Mouse (Mus musculus): ENCODE data around the gene Adamts7. TPM values are rescaled to one million over a fixed set of nuclear protein-coding genes. Genes with fewer than 3 reads are reported as not detected.

Adamts7 gene
- polyA plus RNA-seq, 1 experiment = 6.4 TPM

DNA sequence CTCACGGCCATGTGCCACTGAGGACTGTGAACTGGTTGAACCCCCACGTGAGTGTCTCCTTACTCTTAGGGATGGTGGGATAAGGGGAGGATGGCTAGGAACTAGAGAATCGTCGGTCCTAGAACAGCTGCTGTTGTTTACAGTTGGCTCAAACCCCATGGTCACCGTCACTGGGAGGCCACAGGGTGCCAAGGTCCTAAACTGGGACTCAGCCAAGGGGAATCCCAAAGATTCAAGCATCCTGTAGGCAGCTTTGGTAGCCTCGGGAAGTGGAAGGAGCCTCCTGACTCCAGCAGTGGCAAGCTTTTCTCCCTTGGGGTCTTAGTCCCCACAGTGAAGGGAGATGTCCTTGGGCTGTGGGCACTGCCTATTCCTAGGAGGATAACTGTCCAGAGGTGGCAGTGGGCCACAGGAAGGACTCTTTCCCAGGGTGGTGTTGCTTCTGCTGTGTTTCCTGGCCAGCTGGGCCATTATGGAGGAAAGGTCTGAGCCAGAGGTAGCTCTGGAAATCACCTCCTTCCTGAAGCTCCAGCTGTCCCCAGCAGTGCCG, 34.3 kb downstream of the Adamts7 start:
- DNase-seq (ENCODE audit: low spot score) = no peak

DNA sequence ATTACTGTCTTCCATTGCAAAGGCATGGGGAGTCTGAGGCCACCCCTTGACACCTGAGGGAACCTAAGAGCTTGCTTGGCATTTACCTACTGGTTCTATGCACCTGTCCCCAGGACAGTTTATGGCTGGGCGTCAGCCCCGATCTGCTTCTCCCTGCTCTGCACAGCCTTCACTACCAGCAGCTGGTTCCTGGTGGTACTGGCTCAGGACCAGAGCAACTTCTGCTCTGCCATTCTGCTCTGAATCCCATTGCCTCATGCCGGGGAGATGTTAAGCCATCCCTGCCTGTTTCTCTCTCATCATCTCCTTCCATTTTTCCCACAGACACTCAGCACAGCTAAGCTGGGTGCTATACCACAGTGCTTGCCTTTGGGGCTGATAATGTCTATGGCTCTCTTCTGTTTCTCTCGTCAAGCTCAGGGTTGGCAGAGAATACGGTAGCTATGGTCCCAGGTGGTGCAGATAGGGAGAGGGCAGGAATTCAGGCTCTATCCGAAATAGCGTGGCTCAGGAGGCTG, 35.1 kb downstream of the Adamts7 start:
- DNase-seq (ENCODE audit: low spot score) = no peak

DNA sequence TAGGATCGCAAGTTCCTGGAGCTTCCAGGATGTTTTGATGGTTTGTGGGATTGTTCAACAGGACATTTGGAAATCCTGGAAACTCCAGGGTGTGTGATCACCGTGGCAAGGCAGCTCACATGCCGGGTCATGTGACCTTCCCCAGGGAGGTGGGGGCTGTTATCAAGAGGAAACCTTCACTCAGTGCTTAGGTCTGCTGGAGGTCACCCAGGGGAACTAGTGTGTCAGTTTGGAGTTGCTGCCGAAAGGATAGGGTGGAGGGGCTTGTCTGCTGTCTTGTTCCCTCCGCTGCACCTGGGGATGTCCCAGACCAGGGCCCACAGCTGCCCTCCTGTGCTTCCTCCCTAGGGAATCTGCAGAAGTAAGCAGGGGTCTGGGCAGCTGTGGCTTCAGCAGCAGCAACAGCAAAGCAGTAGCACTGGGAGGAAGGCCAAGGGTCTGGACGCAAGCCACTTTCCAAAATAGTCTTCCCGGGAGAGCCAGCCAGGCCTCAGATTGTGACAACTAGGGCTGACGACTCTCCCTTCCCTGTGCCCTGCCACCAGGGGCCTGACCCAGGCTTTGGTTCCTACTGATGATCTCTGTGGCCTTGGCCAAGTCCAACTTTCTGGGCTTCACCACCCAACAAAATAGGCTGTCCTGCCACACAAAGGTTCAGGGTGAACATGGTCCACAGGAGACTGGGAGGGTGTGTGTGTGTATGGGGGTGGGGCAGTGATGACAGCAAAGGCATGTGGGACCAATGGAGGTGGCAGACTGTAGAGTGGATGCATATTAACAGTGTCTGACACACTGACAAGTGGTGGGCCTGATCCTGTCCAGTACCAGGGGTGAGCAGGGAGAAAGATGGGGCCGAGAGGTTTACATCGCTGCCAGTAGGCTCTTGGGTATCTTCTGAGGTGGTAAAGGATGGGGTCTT, 35.9 kb downstream of the Adamts7 start:
- no peak for DNase-seq (ENCODE audit: low spot score)

DNA sequence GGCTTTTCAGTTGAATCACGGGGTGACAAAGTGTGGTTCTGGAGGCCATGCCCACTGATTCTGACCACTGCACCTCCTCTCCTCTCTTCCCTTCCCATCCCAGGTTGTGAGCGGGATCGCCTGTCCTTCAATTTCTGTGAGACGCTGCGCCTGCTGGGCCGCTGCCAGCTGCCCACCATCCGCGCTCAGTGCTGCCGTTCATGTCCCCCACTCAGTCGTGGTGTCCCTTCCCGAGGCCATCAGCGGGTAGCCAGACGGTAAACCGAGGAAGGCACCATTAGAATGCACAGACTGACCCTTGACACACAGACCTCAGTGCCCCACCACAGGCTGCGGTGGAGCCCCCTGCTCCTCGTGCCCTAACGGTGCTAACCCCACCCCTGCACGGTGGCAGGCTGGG, 36.7 kb downstream of the Adamts7 start:
- no peak for DNase-seq (ENCODE audit: low spot score)

DNA sequence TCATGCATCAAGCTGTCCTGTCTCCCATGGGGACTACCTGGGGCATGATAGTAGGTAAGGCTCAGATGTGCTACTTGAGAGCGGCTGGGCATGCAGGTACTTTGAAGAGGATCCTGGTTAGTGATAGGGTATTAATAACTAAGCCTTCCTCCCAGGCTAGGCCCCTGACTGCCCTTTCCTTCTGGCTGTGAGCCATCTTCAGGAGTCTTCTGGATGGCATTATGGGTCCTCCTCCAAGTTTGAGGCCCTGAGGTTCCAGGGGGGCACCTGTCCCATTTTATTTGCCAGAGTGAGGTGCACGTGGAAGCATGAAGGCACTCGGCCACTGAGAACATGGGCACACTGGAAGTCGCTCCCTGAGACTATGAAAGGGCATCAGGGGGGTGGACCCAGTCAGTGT, 37.6 kb downstream of the Adamts7 start:
- DNase-seq (ENCODE audit: low spot score) = no peak

DNA sequence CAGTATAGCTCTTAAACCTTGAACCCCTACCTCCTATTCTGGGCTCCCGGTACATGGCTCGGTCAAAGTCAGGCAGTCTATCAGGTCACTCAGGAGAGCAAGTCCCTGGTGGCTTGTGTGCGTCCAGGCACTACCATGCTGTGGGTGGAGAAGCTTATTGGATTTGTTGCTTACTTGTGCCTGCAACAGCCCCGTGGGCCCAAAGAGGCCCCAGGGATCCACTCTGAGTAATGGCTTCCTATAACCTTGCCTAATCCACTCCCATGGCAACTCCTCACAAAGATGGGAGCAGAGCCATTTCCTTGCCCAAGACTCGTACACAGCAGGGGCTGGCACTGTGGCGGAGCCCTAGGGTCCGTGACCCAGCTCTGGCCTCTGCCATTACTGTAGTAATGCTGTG, 38.2 kb downstream of the Adamts7 start:
- no peak for DNase-seq (ENCODE audit: low spot score)

DNA sequence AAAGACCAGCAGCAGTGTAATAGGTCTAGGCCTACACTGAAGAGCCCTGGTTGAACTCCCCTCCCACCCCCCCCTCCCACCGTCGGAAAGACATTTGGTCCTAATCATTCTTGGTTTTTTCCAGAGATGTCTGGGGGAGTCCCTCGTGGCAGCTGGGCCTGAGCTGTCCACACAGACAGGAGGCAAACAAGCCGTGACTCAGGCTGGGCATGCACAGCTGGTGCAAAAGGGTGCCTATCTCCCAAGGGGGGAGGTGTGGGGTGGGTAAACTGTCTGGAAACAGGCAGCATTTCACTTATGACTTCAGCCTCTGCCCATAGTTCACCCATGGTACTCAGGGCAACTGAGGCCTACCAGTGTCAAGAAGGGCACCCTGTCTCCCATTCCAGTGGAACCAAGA, 38.7 kb downstream of the Adamts7 start:
- no peak for DNase-seq (ENCODE audit: low spot score)

DNA sequence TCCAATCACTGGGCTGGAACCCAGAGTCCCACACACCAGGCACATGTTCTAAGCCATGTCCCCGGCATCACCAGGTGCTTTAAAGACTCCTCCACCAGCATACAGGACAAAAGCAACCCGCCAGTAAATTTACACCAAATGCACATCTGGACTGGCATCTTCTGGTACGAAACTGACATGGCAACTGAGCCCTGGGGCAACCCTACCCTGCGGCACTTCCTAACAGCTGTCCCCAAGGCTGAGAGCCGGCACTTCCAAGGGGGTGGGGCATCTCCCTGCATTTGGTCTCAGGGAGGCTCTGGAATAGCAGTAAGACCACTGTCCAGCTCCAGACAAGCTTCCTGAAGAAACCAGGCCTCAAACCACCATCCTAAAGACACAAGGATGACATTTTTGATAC, 40.4 kb downstream of the Adamts7 start:
- no peak for DNase-seq (ENCODE audit: low spot score)

DNA sequence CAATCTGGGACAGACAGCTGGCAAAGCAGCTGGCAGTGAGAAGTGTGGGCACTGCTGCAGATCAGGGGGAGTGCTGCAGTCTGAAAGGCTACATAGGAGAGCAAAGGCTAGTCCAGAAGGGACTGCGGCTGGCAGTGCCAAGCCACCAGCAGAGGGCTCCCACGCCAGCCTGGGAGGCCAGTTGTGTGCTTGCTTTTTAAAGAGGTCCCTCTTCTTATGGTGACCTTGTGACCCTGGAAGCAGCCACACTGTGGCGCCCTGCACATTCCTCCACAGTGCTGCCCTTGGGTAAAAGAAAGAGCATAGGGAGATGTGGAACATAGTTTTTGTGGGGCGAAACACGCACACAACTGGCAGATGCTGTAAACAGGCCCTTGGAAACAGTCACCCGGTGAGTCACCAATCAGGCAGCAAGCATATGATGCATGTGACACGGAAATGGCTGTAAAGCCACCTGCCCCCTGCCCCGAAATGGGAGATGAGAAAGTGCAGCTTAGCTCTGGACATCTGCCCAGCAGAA, 41.6 kb downstream of the Adamts7 start:
- no peak for DNase-seq (ENCODE audit: low spot score)

DNA sequence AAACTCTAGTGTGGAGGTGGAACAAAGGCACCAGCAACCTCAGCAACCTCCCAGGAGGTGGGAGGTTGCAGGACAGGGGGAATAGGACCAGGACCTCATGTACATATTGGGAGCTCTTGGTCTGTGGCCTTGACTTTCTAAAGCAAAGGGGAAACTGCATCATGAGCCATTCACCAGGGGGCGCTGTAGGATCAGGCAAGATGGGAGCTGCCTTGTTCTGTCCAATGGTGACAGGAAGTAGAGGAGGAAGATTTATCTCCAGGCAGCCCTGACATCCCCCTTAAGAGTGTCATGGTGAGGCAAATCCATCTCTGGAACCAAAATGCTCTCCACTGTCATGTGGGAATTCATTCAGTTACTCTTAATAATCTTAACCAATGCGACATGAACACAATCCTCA, 43.6 kb downstream of the Adamts7 start:
- peak; percentile 68 for DNase-seq (ENCODE audit: low spot score)

DNA sequence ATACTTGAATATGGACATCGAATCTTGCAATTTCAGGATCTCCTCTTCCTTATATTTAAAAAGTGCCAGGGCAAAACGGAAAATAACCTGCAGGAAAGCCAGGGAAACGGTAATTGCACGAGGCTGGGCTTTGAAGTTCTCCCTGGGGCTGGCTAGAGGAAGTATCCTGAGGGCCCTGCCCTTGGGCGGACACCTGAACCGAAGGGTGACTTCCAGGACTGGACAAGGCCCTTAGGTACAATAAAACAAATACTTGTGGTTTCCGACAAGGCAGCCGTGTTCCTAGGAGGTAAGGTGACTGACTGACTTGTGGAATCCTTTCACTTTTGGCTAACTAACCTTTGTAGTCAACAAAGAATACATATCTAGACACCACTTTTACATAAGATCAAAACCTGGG, 44.9 kb downstream of the Adamts7 start:
- no peak for DNase-seq (ENCODE audit: low spot score)

DNA sequence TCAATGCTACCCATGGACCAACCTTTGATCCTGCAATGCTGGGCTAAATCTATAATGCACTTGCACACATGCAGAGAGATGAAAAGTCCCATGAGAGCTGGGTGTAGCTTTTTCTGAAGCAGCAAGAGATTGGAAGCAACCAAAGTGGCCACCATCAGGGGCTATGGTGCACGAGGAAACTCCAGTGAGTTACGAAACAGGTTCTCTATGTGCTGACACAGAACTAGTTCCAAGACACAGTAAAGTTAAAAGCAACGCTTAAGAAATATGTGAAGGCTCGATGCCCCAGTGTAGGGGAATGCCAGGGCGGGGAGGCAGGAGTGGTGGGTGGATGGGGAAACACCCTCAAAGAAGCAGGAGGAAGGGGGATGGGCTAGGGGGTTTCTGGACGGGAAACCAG, 45.8 kb downstream of the Adamts7 start:
- no peak for DNase-seq (ENCODE audit: low spot score)

DNA sequence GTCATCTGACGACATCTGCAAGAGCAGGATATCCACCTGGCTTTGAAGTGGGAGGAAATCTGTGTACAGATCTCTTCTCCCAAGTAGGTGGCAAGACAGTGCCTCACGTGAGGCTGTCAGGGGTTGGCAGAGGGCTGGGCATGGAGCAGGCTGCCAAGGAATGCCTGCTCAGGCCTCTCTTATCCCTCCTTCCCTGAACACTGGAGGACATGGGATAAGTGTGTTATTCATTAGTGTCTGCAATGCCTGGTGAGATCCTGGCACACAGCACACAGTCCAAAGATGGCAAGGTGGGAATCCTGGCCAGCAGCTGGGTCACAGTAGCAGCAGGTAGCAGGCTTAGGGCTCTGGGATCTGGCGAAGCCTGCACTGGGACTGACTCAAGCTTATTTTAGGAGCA, 50.3 kb downstream of the Adamts7 start:
- no peak for DNase-seq (ENCODE audit: low spot score)

DNA sequence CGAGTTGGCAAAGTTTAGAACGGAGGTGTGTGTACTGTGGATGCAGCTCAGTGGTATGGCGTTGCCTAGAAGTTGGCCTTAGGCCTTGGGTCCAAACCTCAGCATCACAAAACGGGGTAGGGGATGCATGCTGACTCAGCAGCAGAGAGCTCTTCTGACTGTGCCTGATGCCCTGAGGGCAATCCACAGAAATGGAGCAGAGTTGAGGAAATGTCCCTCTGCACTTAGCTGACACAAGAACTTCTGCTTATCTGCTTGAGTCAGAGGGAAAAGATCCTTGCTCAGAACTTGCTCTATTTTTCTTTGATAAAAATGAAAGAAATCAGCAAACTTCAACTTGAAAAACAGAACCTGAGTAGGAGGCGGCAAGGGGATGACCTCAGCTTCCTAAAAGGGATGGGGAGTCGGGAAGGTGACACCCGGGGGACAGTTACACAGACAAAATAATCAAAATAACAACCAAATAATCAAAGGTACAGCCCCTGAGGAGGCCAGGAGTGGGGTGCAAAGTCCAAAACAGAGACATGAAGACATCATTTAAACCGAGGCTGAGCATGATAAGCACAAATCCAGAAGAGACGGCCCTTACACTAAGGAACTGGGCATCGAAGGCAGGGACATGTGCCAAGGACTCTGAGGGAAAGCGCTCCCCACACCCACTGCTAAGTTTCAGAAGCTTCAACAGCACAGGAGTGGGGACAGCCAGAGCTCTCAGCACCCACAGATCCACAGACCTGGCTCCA, 53.6 kb downstream of the Adamts7 start:
- DNase-seq (ENCODE audit: low spot score) = no peak

DNA sequence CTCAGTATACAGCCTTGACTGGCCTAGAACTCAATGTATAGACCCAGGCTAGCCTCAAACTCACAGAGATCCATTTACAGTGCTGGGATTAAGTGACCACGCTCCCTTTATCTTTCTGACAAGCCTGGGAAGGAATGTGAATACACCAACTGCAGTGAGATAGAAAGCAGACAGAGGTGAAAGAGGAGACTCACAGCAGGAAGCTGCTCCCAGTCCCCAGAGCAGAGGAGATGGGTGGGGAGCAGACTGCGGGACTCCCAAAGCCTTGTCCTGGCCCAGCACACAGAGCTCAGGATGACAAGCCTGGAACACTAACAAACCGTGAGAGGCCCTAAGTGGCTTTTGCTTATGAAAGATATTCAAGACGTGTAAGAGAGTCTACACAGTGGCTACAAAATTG, 54.6 kb downstream of the Adamts7 start:
- no peak for DNase-seq (ENCODE audit: low spot score)

DNA sequence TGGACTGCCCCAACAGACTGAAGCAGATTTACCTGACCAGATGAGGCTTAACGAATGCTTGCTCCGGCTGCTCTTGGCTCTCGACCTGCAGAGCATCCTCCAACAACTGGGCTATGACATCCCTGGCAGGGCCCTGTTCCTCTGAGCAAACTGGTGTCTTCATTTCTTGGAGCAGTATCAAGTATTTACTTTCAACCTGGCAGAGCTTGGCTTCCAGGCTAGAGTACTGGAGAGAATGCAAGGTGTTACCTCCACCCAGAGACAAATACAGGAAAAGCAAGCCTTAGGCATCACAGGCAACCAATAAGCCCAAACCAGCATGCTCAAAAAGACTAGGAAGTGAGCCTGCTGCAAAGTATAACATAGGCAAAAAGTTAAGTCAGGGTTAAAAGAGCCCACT, 59.4 kb downstream of the Adamts7 start:
- DNase-seq (ENCODE audit: low spot score) = no peak

DNA sequence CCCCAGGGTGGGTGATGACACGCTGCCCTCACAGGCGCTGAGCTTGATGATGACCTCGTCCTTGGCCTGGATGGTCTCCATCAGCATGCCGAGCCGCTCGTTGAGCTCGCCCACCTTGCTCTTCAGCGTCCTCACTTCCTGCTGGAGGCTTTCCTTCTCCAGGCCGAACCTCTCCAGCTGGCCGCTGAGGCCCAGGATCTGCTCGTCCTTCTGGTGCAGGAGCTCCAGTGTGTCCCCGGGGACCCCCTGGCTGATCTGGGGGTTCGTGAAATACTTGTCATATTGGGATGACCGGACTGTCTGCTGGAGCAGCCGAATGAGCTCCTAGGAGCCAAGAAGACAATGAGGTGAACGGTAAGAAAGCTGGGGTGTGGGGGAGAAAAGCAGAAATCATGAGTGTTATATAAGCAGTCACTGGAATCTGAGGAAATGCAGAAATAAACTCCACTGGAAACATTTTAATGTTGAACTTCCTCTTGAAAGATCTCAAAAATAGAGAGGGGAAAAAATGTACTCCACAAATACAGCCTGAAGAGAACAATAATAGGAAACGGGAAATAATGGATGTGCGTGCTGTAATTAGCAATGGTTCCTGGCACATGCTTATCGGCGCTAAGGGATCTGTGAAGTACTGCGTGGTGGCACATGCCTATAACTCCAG, 63.3 kb downstream of the Adamts7 start:
- no peak for DNase-seq (ENCODE audit: low spot score)

DNA sequence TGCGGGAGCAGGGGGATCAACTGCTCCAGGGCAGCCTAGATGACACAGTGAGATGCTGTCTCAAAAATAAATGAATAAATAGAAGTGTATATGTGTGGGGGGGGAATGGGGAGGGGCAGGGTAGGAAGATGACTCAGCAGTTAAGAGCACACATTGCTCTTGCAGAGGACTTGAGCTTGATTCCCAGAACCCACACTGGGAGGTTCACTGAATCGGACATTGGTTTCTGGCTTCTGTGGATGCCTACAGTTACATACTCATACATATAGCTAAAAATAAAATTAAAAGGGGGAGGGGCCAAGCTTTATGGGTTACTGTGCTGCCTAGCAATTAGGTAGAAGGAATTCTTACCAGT, 63.9 kb downstream of the Adamts7 start:
- no peak for DNase-seq (ENCODE audit: low spot score)

DNA sequence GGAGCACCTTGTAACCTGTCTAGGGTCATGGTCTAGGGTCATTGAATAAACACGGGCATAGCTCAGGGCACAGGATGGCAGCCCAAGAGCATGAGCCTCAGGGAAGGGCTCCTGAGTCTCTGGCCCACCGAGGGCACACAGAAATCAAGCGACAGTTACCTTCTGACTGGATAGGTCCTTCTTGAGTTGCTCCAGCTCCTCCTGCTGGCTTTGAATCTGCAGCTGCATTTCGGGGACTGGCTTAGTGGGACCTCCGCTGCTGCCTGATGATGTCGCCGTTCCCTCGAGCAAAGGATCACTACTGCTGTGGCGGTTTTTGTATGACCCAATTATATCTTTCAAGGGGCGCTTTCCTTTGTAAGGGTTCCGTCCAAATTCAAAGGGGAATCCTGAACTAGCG, 64.3 kb downstream of the Adamts7 start:
- DNase-seq (ENCODE audit: low spot score) = no peak

DNA sequence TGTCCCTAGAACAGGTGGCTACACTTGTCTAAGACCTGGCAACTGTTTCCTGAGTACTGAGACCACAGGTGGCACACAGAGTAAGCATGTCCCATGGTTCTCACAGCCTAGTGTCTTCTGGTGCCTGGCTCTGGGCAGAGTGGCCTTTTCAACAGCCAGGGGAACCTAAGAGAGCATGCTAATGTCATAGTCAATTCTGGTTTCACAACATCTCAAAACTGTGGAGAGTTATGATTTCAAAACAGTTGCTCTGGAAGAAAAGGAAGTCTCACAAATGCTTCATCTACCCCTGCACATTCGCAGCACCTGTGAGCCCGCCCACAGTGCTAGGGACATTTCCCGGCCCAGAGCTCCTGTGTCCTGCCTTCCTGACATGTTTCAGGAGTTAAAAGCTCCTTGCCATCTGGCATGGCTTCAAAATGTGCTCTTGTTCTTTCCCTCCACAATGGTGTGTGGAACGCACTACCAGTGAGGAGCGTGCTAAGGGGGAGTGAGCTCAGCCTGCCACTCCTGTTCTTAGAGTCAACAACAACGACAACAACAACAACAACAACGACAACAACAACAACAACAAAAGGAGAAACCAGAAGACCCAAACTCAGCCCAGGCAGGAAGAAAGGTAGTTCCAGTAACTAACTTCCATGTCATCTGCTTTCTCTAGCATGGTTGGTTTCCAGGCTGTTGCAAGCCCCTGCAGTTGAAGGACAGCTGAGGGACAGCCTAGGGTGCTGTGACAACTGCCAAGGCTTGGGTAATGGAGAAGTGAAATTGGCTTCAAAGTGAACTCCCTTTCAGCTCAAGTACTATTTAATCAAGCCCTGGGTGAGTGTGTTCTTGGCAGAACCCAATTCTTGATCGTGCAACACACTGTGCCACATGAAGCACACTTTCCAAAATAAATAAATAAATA, 70.2 kb downstream of the Adamts7 start:
- DNase-seq (ENCODE audit: low spot score) = no peak

DNA sequence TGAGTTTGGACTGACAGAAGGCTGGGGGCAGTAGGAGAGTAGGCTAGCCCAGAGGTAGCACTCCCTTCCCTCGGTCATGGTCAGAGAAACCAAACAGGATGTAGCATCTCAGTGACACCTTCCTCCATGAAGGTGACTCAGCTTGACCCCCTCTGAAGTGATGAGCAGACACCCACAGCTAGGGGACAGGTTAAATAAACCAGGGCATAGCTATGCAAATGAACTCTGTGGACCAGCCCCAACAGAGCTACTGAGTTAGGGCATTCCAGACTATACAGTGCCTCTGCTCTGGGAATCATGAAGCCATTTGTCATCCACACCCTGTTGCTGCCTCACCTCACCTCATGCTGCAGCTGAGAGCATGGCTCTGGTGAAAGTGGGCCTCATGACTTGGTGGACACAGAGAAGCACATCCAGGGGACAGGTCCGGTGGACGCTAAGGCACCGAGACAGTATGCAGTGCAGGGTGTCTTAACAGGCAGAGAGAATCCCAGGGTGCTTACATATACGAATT, 71.1 kb downstream of the Adamts7 start:
- DNase-seq (ENCODE audit: low spot score) = no peak

All from urinary bladder, adult 2 months (tissue).